9 mouse cellular contexts compared by ENCODE assay signal in the genomic region with DNA sequence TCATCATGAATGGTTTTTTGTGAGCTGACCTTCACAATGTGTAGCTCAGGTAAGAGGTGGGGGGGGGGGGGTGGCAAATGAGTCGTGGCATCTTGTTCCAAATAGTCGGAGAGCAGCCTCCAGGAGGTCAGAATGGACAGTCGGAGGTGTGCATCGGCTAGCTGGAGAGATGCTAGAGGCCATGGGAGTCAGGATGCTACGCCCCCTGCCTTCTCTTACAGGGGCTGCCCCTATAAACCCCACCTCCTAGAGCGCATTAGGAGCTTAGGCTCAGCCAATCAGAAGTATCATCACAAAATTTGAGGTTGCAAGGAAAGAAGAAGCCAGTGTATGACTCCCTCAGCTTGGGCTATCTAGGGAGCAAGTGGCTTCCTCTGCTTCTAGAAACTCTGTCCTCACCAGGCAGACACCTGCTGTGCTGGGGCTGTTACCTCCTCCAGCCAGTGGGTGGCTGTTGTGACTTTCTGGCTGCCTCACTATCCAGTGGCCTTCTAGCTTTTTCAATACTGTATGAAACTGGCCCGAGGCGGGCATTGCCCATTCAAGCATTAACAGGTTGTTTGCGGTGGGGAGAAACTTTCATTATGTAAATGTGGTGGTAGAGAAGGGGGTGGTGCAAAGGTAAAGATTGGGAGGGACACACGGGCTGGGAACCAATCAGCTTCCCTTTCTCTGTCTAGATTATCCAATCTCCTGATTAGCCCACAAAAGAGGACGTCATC.
A peak's percentile ranks its signal among the peaks of the same experiment; 100 is the strongest.
DNase-seq lines count a peak whose midpoint lies in the region; ATAC-seq and TF ChIP-seq lines count a peak whose summit lies in the region.
"Had no signal": no experiment of that assay in that cellular context is flagged by ENCODE, and none has a peak within 500 bp of the region (broad histone marks: within the 10 kb centered on the region; RNA-seq: fewer than 3 reads in every experiment).

No protein-coding gene starts in this region.

- H3K36me3 ChIP-seq in thymus, adult 2 months (ENCODE audit: control insufficient read depth, insufficient read depth, low read length) = no peaks in the 10 kb centered on the region
- no peaks in the 10 kb centered on the region for H3K36me3 ChIP-seq in kidney, embryonic 14.5 days (ENCODE audit: control insufficient read depth, insufficient read depth, low read length)
- H3K36me3 ChIP-seq in embryonic facial prominence, embryonic 10.5 days (replicated peaks) = no peaks in the 10 kb centered on the region

- no peak overlapping the region for H3K4me2 ChIP-seq in kidney, embryonic 14.5 days (replicated peaks; ENCODE audit: low read depth, low read length)

- peak overlapping the region; percentile 20 for H3K4me3 ChIP-seq in thymus, adult 2 months (ENCODE audit: control insufficient read depth, insufficient read depth, low read length)
- H3K4me3 ChIP-seq in kidney, embryonic 14.5 days (ENCODE audit: low read length) = no peak overlapping the region
- no peak overlapping the region for H3K4me3 ChIP-seq in embryonic facial prominence, embryonic 10.5 days

- peak; percentile 4 for DNase-seq in thymus, adult 2 months
- DNase-seq in thymus, postnatal 10 days (ENCODE audit: low spot score in 2 of 2) = no peak
- DNase-seq in urinary bladder, postnatal 4 days (ENCODE audit: low spot score in 2 of 2) = no peak
- no peak for DNase-seq in left cerebral cortex, adult 18-20 months (ENCODE audit: low spot score in 2 of 2)
- no peak for DNase-seq in embryonic facial prominence, embryonic 10.5 days (ENCODE audit: low spot score)
- no peak for DNase-seq in ovary, postnatal 36 days (ENCODE audit: low spot score)

- H3K4me1 ChIP-seq in thymus, adult 2 months (replicated peaks; ENCODE audit: control insufficient read depth, insufficient read depth, low read length) = no peaks in the 10 kb centered on the region
- H3K4me1 ChIP-seq in kidney, embryonic 14.5 days (ENCODE audit: control insufficient read depth, insufficient read depth, low read length) = no peaks in the 10 kb centered on the region
- H3K4me1 ChIP-seq in embryonic facial prominence, embryonic 10.5 days = no peaks in the 10 kb centered on the region

- no peak overlapping the region for H3K9ac ChIP-seq in kidney, embryonic 14.5 days (ENCODE audit: low read depth, low read length)

- H3K9me3 ChIP-seq in kidney, embryonic 14.5 days (ENCODE audit: control insufficient read depth, low read length) = no peaks in the 10 kb centered on the region
- no peaks in the 10 kb centered on the region for H3K9me3 ChIP-seq in embryonic facial prominence, embryonic 10.5 days

- H3K27me3 ChIP-seq in thymus, adult 2 months (ENCODE audit: control insufficient read depth, insufficient read depth, low read length) = no peaks in the 10 kb centered on the region
- H3K27me3 ChIP-seq in kidney, embryonic 14.5 days (ENCODE audit: control insufficient read depth, insufficient read depth, low read length) = no peaks in the 10 kb centered on the region
- no peaks in the 10 kb centered on the region for H3K27me3 ChIP-seq in embryonic facial prominence, embryonic 10.5 days (replicated peaks; ENCODE audit: low read depth, poor library complexity, severe bottlenecking)

- no peak for TF ChIP-seq POLR2A in thymus, adult 2 months (IDR thresholded peaks at IDR 0.05; ENCODE audit: control insufficient read depth, extremely low read depth, insufficient read depth, low read length, poor library complexity)

- no peak overlapping the region for H3K27ac ChIP-seq in thymus, adult 2 months (ENCODE audit: control insufficient read depth, insufficient read depth, low read length)
- no peak overlapping the region for H3K27ac ChIP-seq in kidney, embryonic 14.5 days (ENCODE audit: low read depth, low read length)
- H3K27ac ChIP-seq in embryonic facial prominence, embryonic 10.5 days (replicated peaks) = no peak overlapping the region

- peak; percentile 35; the same call in 1 of the 2 replicates for ATAC-seq in kidney, embryonic 14.5 days (ENCODE audit: low FRiP score, low TSS enrichment)
- peak; percentile 74 for ATAC-seq in megakaryocyte, adult 5-6 weeks (ENCODE audit: poor library complexity, severe bottlenecking)
- ATAC-seq: Patski had no signal

- TF ChIP-seq CTCF in thymus, adult 2 months (IDR thresholded peaks at IDR 0.05; ENCODE audit: borderline replicate concordance, control insufficient read depth, extremely low read depth, insufficient read depth, low read length, poor library complexity) = no peak

- 73% methylated on average over 11 of the region's 11 CpGs for WGBS in thymus, adult 2 months
- WGBS in kidney, embryonic 14.5 days = 78% methylated on average over 11 of the region's 11 CpGs
- 74% methylated on average over 11 of the region's 11 CpGs for WGBS in embryonic facial prominence, embryonic 10.5 days
